Mouse (Mus musculus) hindbrain, embryonic 16.5 days (tissue): Measurements from ENCODE around the gene Cttnbp2nl. TPM values are rescaled to one million over a fixed set of nuclear protein-coding genes. Genes with fewer than 3 reads are reported as not detected.

Source experiments
- ATAC-seq: fragments of 200-750 bp; cut with Nextera tagmentation; 2 replicates; pipeline ENCODE4 v1.8.0; 2017; ENCODE audit warnings: moderate TSS enrichment, moderate library complexity
- H3K27ac ChIP-seq: fragments of 300-500 bp; sonication (generic); 2 replicates; pipeline ENCODE4 v1.5.1; 2014; ENCODE audit warnings: low read depth, mild to moderate bottlenecking, control low read depth, low read length, moderate library complexity
- H3K27me3 ChIP-seq: fragments of 300-500 bp; sonication (generic); replicated peaks from 2 replicates; pipeline ENCODE4 v1.6.1; 2014; ENCODE audit warnings: low read length; ENCODE audit not compliant: control insufficient read depth, insufficient read depth
- H3K36me3 ChIP-seq: fragments of 300-500 bp; sonication (generic); 2 replicates; pipeline ENCODE4 v1.6.1; 2014; ENCODE audit warnings: mild to moderate bottlenecking, low read length, moderate library complexity, mixed read lengths; ENCODE audit not compliant: control insufficient read depth, insufficient read depth
- H3K4me1 ChIP-seq: fragments of 300-500 bp; sonication (generic); 2 replicates; pipeline ENCODE4 v1.6.1; 2014; ENCODE audit warnings: low read depth, low read length; ENCODE audit not compliant: control insufficient read depth, insufficient read depth
- H3K4me2 ChIP-seq: fragments of 300-500 bp; sonication (generic); 2 replicates; pipeline ENCODE4 v1.6.1; 2014; ENCODE audit warnings: mild to moderate bottlenecking, low read length, control low read depth, moderate library complexity
- H3K4me3 ChIP-seq: fragments of 300-500 bp; sonication (generic); 2 replicates; pipeline ENCODE4 v1.5.1; 2014; ENCODE audit warnings: mild to moderate bottlenecking, low read length, control low read depth, moderate library complexity
- H3K9ac ChIP-seq: fragments of 300-500 bp; sonication (generic); 2 replicates; pipeline ENCODE4 v1.6.1; 2014; ENCODE audit warnings: low read depth, mild to moderate bottlenecking, control low read depth, low read length, moderate library complexity
- H3K9me3 ChIP-seq: fragments of 300-500 bp; sonication (generic); 2 replicates; pipeline ENCODE4 v1.6.1; 2014; ENCODE audit warnings: mild to moderate bottlenecking, low read length, moderate library complexity; ENCODE audit not compliant: control insufficient read depth
- WGBS: fragments of 180-500 bp; shearing (Covaris S2); extraction: QIAGEN DNeasy Blood & Tissue Kit; methylation state at CpG from one replicate; pipeline ENCODE4 v1.1.7; 2014; 5-methylcytosine and 5-hydroxymethylcytosine counted together
- polyA plus RNA-seq: library from polyadenylated mRNA; unstranded; fragments of >200 nt; fragmentation: Nextera tagmentation; extraction: Ambion mirVana; gene quantifications from 2 replicates; pipeline ENCODE4 v1.2.1, GENCODE M21; 2015

Cttnbp2nl gene
- polyA plus RNA-seq, 1 experiment from 2014 or later, result 40.6 TPM

- Histone ChIP-seq H3K36me3 (no peaks in the 10 kb centered on the region), H3K27ac (no peak overlapping the region), H3K4me2 (peak overlapping the region; percentile 79), H3K9ac (peak overlapping the region; percentile 94), H3K27me3 (no peaks in the 10 kb centered on the region), H3K4me3 (peak overlapping the region; percentile 76), H3K9me3 (no peaks in the 10 kb centered on the region), H3K4me1 (peaks cover 30% of the 10 kb centered on the region)
- ATAC-seq, result no peak
- 48% methylated on average over 2 of the region's 2 CpGs for WGBS
Measured at GRCm38 (mm10) chr3:105051103-105051502, 1.8 kb downstream of the Cttnbp2nl start.

GRCm38 (mm10) chr3:105049848-105050247 lies 3.1 kb downstream of the Cttnbp2nl start:
- Histone ChIP-seq H3K4me2 (peak overlapping the region; percentile 33), H3K27ac (no peak overlapping the region), H3K9me3 (no peaks in the 10 kb centered on the region), H3K27me3 (no peaks in the 10 kb centered on the region), H3K36me3 (no peaks in the 10 kb centered on the region), H3K4me3 (no peak overlapping the region), H3K9ac (no peak overlapping the region), H3K4me1 (peaks cover 32% of the 10 kb centered on the region)
- 81% methylated on average over 6 of the region's 6 CpGs for WGBS
- ATAC-seq, result no peak

GRCm38 (mm10) chr3:105047616-105048015 lies 5.3 kb downstream of the Cttnbp2nl start:
- H3K4me1 ChIP-seq, result peaks cover 29% of the 10 kb centered on the region
- H3K4me2 ChIP-seq, result no peak overlapping the region
- ATAC-seq, result no peak
- H3K27me3 ChIP-seq, result no peaks in the 10 kb centered on the region
- 77% methylated on average over 8 of the region's 8 CpGs for WGBS
- H3K4me3 ChIP-seq, result no peak overlapping the region
- no peak overlapping the region for H3K27ac ChIP-seq
- H3K36me3 ChIP-seq, result no peaks in the 10 kb centered on the region
- H3K9ac ChIP-seq, result no peak overlapping the region
- H3K9me3 ChIP-seq, result no peaks in the 10 kb centered on the region

- H3K4me2 ChIP-seq, result no peak overlapping the region
- H3K36me3 ChIP-seq, result no peaks in the 10 kb centered on the region
- H3K9ac ChIP-seq, result no peak overlapping the region
- peaks cover 29% of the 10 kb centered on the region for H3K4me1 ChIP-seq
- 86% methylated on average over 5 of the region's 5 CpGs for WGBS
- no peak overlapping the region for H3K27ac ChIP-seq
- no peak overlapping the region for H3K4me3 ChIP-seq
- H3K9me3 ChIP-seq, result no peaks in the 10 kb centered on the region
- no peaks in the 10 kb centered on the region for H3K27me3 ChIP-seq
- no peak for ATAC-seq
Measured at GRCm38 (mm10) chr3:105046870-105047269, 6.1 kb downstream of the Cttnbp2nl start.

- H3K9ac ChIP-seq, result no peak overlapping the region
- H3K27ac ChIP-seq, result no peak overlapping the region
- no peaks in the 10 kb centered on the region for H3K27me3 ChIP-seq
- no peaks in the 10 kb centered on the region for H3K36me3 ChIP-seq
- H3K4me2 ChIP-seq, result no peak overlapping the region
- 88% methylated on average over 5 of the region's 5 CpGs for WGBS
- no peak for ATAC-seq
- no peak overlapping the region for H3K4me3 ChIP-seq
- peaks cover 10% of the 10 kb centered on the region for H3K4me1 ChIP-seq
- no peaks in the 10 kb centered on the region for H3K9me3 ChIP-seq
Measured at GRCm38 (mm10) chr3:105043746-105044145, 9.2 kb downstream of the Cttnbp2nl start.

- H3K27ac ChIP-seq, result no peak overlapping the region
- H3K9ac ChIP-seq, result no peak overlapping the region
- H3K27me3 ChIP-seq, result no peaks in the 10 kb centered on the region
- 91% methylated on average over 9 of the region's 9 CpGs for WGBS
- H3K36me3 ChIP-seq, result peaks cover 17% of the 10 kb centered on the region
- ATAC-seq, result no peak
- peaks cover 10% of the 10 kb centered on the region for H3K4me1 ChIP-seq
- H3K4me3 ChIP-seq, result no peak overlapping the region
- no peak overlapping the region for H3K4me2 ChIP-seq
- H3K9me3 ChIP-seq, result no peaks in the 10 kb centered on the region
Measured at GRCm38 (mm10) chr3:105040983-105041625, 11.8 kb downstream of the Cttnbp2nl start.

- Histone ChIP-seq H3K4me2 (no peak overlapping the region), H3K36me3 (peaks cover 20% of the 10 kb centered on the region), H3K4me1 (peaks cover 9% of the 10 kb centered on the region), H3K4me3 (no peak overlapping the region), H3K9me3 (no peaks in the 10 kb centered on the region), H3K27me3 (no peaks in the 10 kb centered on the region), H3K27ac (0 out of 2 replicates have a peak overlapping the region, but pooled peaks have one; percentile 8), H3K9ac (no peak overlapping the region)
- peak; percentile 24; the same call in 1 of the 2 replicates for ATAC-seq
- WGBS, result 55% methylated on average over 8 of the region's 8 CpGs
Measured at GRCm38 (mm10) chr3:105040002-105040401, 12.9 kb downstream of the Cttnbp2nl start.

- H3K4me1 ChIP-seq, result peaks cover 7% of the 10 kb centered on the region
- H3K9ac ChIP-seq, result no peak overlapping the region
- no peak for ATAC-seq
- H3K27me3 ChIP-seq, result no peaks in the 10 kb centered on the region
- no peak overlapping the region for H3K4me3 ChIP-seq
- H3K27ac ChIP-seq, result no peak overlapping the region
- no peak overlapping the region for H3K4me2 ChIP-seq
- peaks cover 39% of the 10 kb centered on the region for H3K36me3 ChIP-seq
- WGBS, result 94% methylated on average over 6 of the region's 6 CpGs
- no peaks in the 10 kb centered on the region for H3K9me3 ChIP-seq
Measured at GRCm38 (mm10) chr3:105037240-105037770, 15.6 kb downstream of the Cttnbp2nl start.

- no peak overlapping the region; the same call in 1 of the 2 replicates for H3K27ac ChIP-seq
- peaks cover 45% of the 10 kb centered on the region for H3K36me3 ChIP-seq
- ATAC-seq, result no peak
Measured at GRCm38 (mm10) chr3:105036281-105036847, 16.6 kb downstream of the Cttnbp2nl start.

More at GRCm38 (mm10) chr3:105036281-105036847, 16.6 kb downstream of the Cttnbp2nl start:
- no peaks in the 10 kb centered on the region for H3K27me3 ChIP-seq
- no peaks in the 10 kb centered on the region for H3K9me3 ChIP-seq
- H3K9ac ChIP-seq, result no peak overlapping the region
- no peak overlapping the region for H3K4me3 ChIP-seq
- WGBS, result 86% methylated on average over 10 of the region's 10 CpGs
- H3K4me1 ChIP-seq, result peaks cover 7% of the 10 kb centered on the region
- H3K4me2 ChIP-seq, result no peak overlapping the region
